Mouse (Mus musculus): ENCODE measurements around the gene Pnkp.

DNA sequence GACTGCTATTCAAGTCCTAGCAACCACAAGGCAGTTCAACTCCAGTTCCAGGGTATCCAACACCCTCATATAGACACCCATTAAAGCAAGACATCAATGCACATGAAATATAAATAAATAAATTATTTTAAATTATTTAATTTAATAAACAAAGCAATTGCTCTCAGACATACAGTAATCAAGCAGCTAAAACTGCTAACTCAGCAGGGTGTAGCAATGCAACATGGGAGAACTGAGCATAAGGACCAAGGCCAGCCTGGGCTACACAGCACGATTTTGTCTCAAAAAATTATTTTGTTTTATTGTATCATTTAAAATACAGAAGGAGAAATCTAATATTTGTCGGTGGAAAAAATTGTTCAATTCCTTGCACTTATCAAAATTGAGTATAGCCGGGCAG lies 37.2 kb downstream of the Pnkp start:
- no peak for TF ChIP-seq CTCF (IDR thresholded peaks at IDR 0.05; ENCODE audit: low read depth, low read length)
- no peak for TF ChIP-seq POLR2A (IDR thresholded peaks at IDR 0.05; ENCODE audit: extremely low read depth, insufficient read depth, low read length)
